Mouse (Mus musculus) MEL (cell line): ENCODE results near the gene Tnnt1.

Source experiments
- CTCF ChIP-seq, 3 experiments: IDR thresholded peaks in 2 of 3; conservative IDR thresholded peaks in 1 of 3; 2 replicates each; pipeline ENCODE4 v1.5.1; 2011 to 2012; ENCODE audit warnings: low read length in 3 of 3, low read depth in 2 of 3, mild to moderate bottlenecking in 2 of 3, improper control_type of control experiment in 1 of 3, inconsistent platforms in 1 of 3, mixed read lengths in 1 of 3, moderate library complexity in 1 of 3; ENCODE audit not compliant: control insufficient read depth in 1 of 3, insufficient read depth in 1 of 3, poor library complexity in 1 of 3, severe bottlenecking in 1 of 3
- ELF1 ChIP-seq: IDR thresholded peaks from 2 replicates; pipeline ENCODE4 v1.6.1; 2014; ENCODE audit warnings: low read depth, mild to moderate bottlenecking, inconsistent platforms, low read length, improper control_type of control experiment, moderate library complexity
- EP300 ChIP-seq, 2 experiments: IDR thresholded peaks; 2 replicates each; pipeline ENCODE4 v1.6.1; 2011; ENCODE audit warnings: improper control_type of control experiment in 2 of 2, low read length in 2 of 2, low read depth in 1 of 2, mild to moderate bottlenecking in 1 of 2
- HCFC1 ChIP-seq: IDR thresholded peaks from 2 replicates; pipeline ENCODE4 v1.6.1; 2012; ENCODE audit warnings: low read depth, mild to moderate bottlenecking, inconsistent platforms, low read length, improper control_type of control experiment, moderate library complexity
- KAT2A ChIP-seq: conservative IDR thresholded peaks from 2 replicates; pipeline ENCODE4 v1.6.1; 2012; ENCODE audit warnings: low read depth, low read length, improper control_type of control experiment, inconsistent platforms
- MAFK ChIP-seq: IDR thresholded peaks from 2 replicates; pipeline ENCODE4 v1.6.1; 2011; ENCODE audit warnings: low read depth, mild to moderate bottlenecking, low read length, improper control_type of control experiment, borderline replicate concordance
- MAX ChIP-seq: IDR thresholded peaks from 2 replicates; pipeline ENCODE4 v1.6.1; 2011; ENCODE audit warnings: low read length, improper control_type of control experiment
- MXI1 ChIP-seq: IDR thresholded peaks from 2 replicates; pipeline ENCODE4 v1.6.1; 2011; ENCODE audit warnings: mild to moderate bottlenecking, low read depth, low read length, improper control_type of control experiment
- NELFE ChIP-seq: IDR thresholded peaks from 2 replicates; pipeline ENCODE4 v1.6.1; 2011; ENCODE audit warnings: low read depth, low read length, improper control_type of control experiment
- POLR2A ChIP-seq, 2 experiments: IDR thresholded peaks; 2 replicates each; pipeline ENCODE4 v1.6.1; 2011 to 2012; ENCODE audit warnings: low read length in 2 of 2, mild to moderate bottlenecking in 2 of 2, control low read depth in 1 of 2, improper control_type of control experiment in 1 of 2, low read depth in 1 of 2, moderate library complexity in 1 of 2; ENCODE audit not compliant: control insufficient read depth in 1 of 2, insufficient read depth in 1 of 2, poor library complexity in 1 of 2
- POLR2AphosphoS2 ChIP-seq: IDR thresholded peaks from 2 replicates; pipeline ENCODE4 v1.6.1; 2011; ENCODE audit warnings: low read length, improper control_type of control experiment
- TAL1 ChIP-seq: IDR thresholded peaks from 2 replicates; pipeline ENCODE4 v1.6.1; 2012; ENCODE audit warnings: mild to moderate bottlenecking, inconsistent platforms, low read length, moderate library complexity, mixed read lengths
- UBTF ChIP-seq: IDR thresholded peaks from 2 replicates; pipeline ENCODE4 v1.6.1; 2012; ENCODE audit warnings: low read depth, mild to moderate bottlenecking, inconsistent platforms, low read length, improper control_type of control experiment, moderate library complexity, borderline replicate concordance; ENCODE audit not compliant: insufficient read depth
- ZNF384 ChIP-seq: IDR thresholded peaks from 2 replicates; pipeline ENCODE4 v1.6.1; 2012; ENCODE audit warnings: low read depth, mild to moderate bottlenecking, inconsistent platforms, low read length, improper control_type of control experiment

GRCm38 (mm10) chr7:4470275-4471178 lies 45.7 kb downstream of the Tnnt1 start:
- TF ChIP-seq POLR2AphosphoS2 (no peak), CTCF (IDR thresholded peaks at IDR 0.05 in 2 of 3, conservative IDR thresholded peaks at IDR 0.05 in 1 of 3; ENCODE audit: control insufficient read depth in 1 of 3, insufficient read depth in 1 of 3, low read depth in 2 of 3, low read length in 3 of 3, poor library complexity in 1 of 3, severe bottlenecking in 1 of 3) (no peak), HCFC1 (no peak), POLR2A (IDR thresholded peaks at IDR 0.05; ENCODE audit: control insufficient read depth in 1 of 2, insufficient read depth in 1 of 2, low read depth in 1 of 2, low read length in 2 of 2, poor library complexity in 1 of 2) (no peak), ELF1 (no peak), EP300 (IDR thresholded peaks at IDR 0.05; ENCODE audit: low read depth in 1 of 2, low read length in 2 of 2) (no peak), TAL1 (no peak), MAX (no peak), KAT2A (no peak), UBTF (no peak), ZNF384 (no peak), NELFE (no peak), MAFK (no peak), MXI1 (no peak)
